Mouse (Mus musculus): ENCODE results near the gene Prrc2a.

Gene Prrc2a

DNA sequence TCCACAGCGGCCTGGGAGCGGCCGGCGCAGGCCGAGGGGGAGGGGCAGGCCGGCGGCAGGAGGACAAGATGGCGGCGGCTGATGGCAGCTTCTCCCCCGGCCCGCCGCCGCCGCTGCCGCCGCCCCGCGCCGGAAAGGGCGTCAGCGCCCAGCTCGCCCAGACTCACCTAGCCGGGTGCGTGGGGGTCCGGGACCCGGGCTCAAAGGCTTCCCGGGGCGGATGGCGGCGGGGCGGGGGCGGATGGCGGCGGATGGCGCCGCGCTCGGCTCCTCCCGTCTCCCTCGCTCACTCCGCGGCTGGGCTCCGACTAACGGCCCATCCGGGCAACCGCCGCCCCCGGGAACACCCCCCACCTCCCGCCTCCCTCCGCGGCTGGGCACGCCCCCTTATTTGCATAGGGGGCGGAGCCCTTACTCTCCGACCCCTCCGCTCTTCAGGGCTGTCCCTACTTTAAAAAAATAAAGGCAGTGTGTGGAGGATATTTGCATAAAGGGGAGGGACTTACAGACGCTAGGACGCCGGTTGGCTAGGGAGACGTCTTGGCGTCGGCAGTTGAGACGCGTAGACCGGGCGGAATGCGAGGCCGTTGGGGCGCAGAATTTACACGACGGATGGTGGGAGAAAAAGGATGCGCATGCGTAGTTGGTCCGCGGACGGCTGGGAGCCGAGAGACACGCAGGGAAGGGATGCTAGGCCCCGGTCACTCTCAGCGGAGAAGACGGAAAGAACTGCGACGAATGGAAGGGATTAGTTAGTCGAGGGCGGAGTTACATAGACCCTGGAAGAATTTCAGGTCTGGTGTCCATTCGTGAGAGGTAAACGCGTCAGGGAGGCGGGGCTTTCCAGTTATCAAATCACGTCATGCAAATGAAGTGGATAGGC is at the start of gene Prrc2a:
Prrc2a (minus strand) TSS at position 330 of the 883 bp plus-strand sequence.
- peak; percentile 98 to 99 for DNase-seq (ENCODE audit: low spot score in 2 of 2)

- no peak for DNase-seq (ENCODE audit: low spot score in 2 of 2)
Observed at GRCm38 (mm10) chr17:35213071-35213470, 48.4 kb upstream of the Prrc2a start.

- DNase-seq (ENCODE audit: low spot score in 2 of 2): no peak
Observed at GRCm38 (mm10) chr17:35210593-35210992, 45.9 kb upstream of the Prrc2a start.

GRCm38 (mm10) chr17:35209785-35210535 is 45.3 kb upstream of the Prrc2a start:
- no peak for DNase-seq (ENCODE audit: low spot score in 2 of 2)

- DNase-seq (ENCODE audit: low spot score in 2 of 2): no peak
Observed at GRCm38 (mm10) chr17:35205380-35205769, 40.7 kb upstream of the Prrc2a start.

- DNase-seq (ENCODE audit: low spot score in 2 of 2): no peak
Observed at GRCm38 (mm10) chr17:35204494-35205379, 40.0 kb upstream of the Prrc2a start, which contains the start of gene Lta. TSS of gene Lta (minus strand) at chr17:35205351.

- DNase-seq (ENCODE audit: low spot score in 2 of 2): no peak
Observed at GRCm38 (mm10) chr17:35202442-35202841, 37.7 kb upstream of the Prrc2a start.

DNA sequence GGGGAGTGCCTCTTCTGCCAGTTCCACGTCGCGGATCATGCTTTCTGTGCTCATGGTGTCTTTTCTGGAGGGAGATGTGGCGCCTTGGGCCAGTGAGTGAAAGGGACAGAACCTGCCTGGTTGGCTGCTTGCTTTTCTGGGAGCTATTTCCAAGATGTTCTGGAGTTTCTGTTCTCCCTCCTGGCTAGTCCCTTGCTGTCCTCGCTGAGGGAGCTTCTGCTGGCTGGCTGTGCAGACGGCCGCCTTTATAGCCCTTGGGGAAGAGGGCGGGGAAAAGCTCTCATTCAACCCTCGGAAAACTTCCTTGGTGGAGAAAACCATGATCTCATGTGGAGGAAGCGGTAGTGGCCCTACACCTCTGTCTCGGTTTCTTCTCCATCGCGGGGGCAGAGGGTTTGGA is 37.1 kb upstream of the Prrc2a start, which contains the start of gene Tnf:
Tnf (minus strand) TSS at position 221 of the 400 bp plus-strand sequence.
- DNase-seq (ENCODE audit: low spot score in 2 of 2): no peak

DNA sequence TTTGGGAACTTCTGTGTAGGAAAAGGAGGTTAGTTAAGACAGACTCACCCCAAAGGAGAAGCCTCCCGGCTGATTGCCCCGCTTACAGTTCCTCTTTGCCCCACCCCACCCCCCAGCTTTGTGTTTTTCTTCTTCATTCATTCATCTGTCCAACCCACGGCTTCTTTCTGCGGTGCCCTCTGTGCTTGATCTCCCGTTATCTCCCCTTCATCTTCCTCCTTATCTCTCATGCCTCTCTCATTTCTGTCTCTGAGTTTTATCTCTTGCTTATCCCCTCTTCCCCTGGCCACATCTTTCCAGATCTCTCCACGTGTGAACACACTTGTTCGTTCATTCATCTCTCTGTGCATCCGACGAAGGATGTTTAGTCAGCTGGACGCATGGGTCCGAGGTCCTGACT is 36.4 kb upstream of the Prrc2a start:
- no peak for DNase-seq (ENCODE audit: low spot score in 2 of 2)

DNA sequence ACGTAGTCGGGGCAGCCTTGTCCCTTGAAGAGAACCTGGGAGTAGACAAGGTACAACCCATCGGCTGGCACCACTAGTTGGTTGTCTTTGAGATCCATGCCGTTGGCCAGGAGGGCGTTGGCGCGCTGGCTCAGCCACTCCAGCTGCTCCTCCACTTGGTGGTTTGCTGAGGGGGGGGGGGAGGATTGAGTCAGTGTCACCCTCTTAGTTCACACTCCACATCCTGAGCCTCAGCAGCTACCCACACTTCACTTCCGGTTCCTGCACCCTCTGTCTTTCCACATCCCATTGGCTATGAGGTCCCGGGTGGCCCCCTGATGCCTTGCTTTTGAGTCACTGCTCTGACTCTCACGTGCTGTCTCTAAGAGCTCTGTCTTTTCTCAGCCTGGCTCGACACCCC is 35.7 kb upstream of the Prrc2a start:
- no peak for DNase-seq (ENCODE audit: low spot score in 2 of 2)

DNA sequence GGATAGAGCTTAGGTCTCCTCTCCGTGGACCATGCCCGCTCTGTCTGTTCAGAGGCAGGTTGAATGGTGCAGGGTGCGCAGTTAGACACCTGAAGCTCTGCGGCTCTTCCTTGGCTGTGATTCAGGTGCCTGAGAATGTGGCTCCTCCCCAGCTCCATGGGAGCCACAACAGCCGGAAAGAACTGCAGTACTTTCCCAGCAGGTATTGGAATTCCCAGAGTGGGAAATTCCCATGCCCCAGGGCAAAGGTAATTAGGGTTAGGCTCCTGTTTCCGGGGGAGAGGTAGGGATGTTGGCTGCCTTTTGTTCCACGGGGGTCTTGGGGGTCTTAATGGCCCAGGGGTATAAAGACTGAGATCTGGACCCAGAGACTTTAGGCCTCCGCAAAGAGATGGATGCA is 34.2 kb upstream of the Prrc2a start:
- DNase-seq (ENCODE audit: low spot score in 2 of 2): no peak

DNA sequence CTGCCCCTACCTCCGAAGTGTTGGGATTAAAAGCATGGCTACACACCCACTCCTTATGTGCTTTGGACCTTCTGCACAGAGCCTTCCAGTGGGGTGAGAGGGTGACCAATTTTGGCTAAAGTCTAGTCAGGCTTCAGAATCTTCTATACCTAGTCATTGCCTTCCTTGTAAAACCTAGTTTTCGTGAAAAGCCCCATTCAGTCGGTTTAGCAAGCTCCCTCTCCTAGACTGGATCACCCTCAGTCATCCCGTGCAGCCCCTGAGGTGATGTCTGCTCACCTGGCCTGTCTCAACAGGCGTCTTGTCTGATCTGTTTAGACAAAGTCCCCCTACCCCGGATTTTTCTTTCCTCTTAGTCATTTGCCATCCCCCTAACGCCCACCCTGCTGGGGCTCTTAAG is 33.3 kb upstream of the Prrc2a start:
- no peak for DNase-seq (ENCODE audit: low spot score in 2 of 2)

DNA sequence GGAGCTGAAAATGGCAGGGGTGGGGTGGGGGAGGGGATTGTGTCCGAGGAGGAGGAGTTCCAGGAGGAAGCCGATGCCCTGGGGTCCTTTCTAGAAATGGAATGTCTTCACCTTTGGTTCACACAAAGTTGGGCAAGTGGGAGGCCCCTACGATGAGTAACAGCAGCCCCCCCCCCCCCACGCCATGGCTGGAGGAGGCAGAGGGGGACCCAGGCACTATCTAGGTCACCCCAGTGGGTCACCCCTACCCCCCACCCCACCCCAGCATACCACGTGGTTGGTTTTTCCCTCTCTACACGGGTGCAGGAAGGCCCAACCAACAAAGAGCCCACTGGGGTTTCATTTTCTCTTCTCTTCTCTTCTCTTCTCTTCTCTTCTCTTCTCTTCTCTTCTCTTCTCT is 32.4 kb upstream of the Prrc2a start:
- no peak for DNase-seq (ENCODE audit: low spot score in 2 of 2)

DNA sequence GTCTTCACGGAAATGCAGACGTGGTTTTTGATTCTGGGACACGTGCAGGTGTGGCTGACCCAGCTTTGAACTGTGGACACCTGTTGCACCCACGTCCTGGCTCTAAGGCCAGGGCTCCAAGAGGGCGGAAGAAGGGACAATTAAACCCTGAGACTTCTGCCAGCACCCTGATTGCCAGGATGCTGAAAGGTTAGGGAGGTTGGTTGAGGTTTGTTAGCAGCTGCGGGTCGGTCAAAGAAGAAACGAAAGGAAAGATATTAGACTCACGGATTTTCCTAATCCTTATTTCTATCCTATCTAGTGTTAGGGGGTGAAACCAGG is 31.6 kb upstream of the Prrc2a start:
- no peak for DNase-seq (ENCODE audit: low spot score in 2 of 2)

- peak; percentile 65 to 76 for DNase-seq (ENCODE audit: low spot score in 2 of 2)
Observed at GRCm38 (mm10) chr17:35195631-35196320, 31.1 kb upstream of the Prrc2a start.

- DNase-seq (ENCODE audit: low spot score in 2 of 2): no peak
Observed at GRCm38 (mm10) chr17:35194844-35195630, 30.3 kb upstream of the Prrc2a start.

DNA sequence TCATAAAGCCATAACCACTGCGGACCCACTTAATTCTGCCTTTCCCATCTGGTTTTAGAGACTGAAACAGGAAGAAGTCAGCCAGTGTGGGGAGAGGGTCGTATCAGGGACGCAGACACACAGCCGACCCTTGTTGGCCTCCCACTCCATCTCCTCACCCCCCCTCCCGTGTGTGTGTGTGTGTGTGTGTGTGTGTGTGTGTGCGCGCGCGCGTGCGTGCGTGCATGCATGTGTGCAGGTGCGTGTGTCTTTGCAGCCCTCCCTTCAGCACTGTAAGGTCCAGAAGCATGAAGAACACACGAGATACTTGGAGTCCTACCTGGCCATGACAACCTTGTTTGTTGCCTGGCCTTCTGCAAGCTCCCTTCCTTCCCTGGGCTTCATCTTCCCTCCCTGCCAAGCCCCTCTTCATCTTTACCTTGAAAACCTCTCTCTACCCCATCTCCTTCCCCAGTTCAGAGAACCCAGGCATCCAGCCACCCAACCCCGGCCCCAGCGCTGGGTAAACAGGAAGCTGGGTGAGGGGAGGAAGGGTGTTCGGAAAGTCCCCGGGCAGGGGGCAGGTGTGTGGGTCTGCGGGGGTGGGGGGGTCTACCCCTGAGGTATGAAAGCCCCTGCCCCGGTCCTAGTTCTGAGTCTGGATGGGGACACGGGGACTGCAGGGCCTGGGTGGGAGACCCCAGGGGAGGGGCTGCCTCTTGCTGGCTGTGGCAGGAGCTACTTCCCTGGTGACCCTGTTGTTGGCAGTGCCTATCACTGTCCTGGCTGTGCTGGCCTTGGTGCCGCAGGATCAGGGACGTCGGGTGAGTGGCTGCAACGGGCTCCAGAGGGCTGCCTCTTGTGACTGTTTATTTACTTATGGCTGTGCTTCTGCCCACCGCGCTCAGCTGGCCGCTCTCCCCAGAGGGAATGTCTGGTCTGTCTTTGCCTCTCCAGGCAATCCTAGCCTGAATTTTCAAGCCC is 29.5 kb upstream of the Prrc2a start, which contains the start of gene Ltb:
Ltb (plus strand) TSS at position 559 of the 963 bp plus-strand sequence.
- DNase-seq (ENCODE audit: low spot score in 2 of 2): no peak

DNA sequence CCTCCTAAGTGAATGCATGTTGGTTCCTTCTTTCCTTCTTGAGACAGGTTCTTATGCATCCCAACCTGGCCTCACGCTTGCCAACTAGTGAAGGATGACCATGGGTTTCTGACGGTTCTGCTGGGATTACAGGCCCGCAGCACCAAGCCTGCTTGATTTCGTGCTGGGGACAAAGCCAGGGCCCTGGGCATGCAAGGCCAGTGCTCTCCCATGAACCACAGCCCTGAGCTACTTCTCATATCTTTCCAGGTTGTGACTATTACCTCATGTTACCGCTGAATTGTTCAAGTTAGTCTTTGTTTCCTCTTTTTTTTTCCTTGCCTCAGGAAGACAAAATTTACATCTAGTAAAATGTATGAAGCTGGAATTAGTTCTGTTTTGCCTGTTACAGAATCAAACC is 28.2 kb upstream of the Prrc2a start:
- DNase-seq (ENCODE audit: low spot score in 2 of 2): no peak

- no peak for DNase-seq (ENCODE audit: low spot score in 2 of 2)
Observed at GRCm38 (mm10) chr17:35191723-35192122, 27.0 kb upstream of the Prrc2a start.
